Mouse (Mus musculus): ENCODE results near the gene Carhsp1. TPM values are rescaled to one million over a fixed set of nuclear protein-coding genes. Genes with fewer than 3 reads are reported as not detected.

Carhsp1 gene
- polyA plus RNA-seq, 1 experiment: 149 TPM

DNA sequence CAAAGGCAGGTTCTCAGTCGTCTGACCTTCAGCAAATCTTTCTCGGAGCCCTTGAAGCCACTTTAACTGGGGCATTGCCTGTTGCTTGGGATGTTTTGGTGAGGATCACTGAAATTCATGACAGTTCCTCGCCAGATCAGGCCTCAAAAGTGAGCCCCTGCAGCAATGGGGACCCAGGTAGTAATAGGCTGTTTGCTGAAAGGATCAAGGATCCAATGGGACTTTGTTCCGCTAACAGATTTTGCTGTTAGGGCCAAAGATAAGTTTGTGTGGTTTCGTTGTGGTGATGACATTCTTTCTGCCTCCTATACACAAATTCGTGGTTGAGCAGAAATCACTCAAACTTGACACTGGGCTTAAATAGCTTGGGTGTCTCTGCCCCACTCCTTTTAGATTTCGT, 33.8 kb downstream of the Carhsp1 start:
- no peak for TF ChIP-seq POLR2A (IDR thresholded peaks at IDR 0.05; ENCODE audit: borderline replicate concordance, extremely low read depth, insufficient read depth, insufficient read length, poor library complexity, severe bottlenecking)
- TF ChIP-seq CTCF (IDR thresholded peaks at IDR 0.05; ENCODE audit: borderline replicate concordance, extremely low read depth, insufficient read depth, insufficient read length): no peak
- DNase-seq (ENCODE audit: low read depth): no peak

DNA sequence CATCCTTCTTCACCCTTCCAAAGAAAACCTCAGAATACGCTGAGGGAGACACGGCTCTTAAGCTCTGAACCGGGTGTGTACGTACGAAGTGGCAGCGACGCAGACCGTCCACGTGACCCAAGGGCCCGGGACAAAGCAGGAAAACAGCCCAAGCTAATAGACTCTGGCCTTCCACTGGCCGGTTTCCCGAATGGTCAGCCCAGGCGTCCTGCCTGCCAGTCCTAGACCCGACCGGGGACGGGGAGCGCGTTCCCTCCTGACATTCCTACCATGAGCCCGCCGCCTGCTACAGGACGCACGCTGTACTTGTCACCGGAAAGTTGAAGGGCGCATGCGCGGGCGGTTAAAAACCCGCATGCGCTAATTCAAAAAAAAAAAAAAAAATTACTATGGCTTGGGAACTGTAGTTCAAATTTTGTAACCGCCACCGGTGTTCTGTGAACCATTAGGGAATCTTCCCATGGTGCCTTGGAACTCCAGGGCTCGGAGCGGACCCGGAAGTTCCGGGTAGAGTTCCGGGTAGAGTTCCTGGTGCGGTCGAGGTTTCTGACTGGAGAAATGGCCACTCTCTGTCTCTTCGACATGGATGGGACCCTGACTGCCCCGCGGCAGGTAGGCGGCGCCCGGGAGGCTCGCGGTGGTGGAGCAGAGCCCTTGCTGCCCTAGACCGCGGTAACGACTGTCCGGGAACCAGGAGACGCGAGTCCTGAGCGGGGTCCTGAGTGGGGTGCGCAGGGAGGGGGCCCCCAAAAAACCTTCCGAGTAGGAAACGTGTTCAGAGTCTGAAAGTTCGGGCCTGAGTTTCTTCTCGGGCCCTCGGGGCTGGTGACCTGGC, 34.5 kb downstream of the Carhsp1 start, which contains the start of the genes Pmm2 and Tmem186:
TSS of gene Pmm2 (plus strand) at position 458 of the 835 bp plus-strand sequence.
TSS of gene Tmem186 (minus strand) at position 496 of the 835 bp plus-strand sequence.
- DNase-seq (ENCODE audit: low read depth): peak; percentile 98
- TF ChIP-seq CTCF (IDR thresholded peaks at IDR 0.05; ENCODE audit: borderline replicate concordance, extremely low read depth, insufficient read depth, insufficient read length) (0 out of 2 replicates have a peak, but pooled peaks have one; percentile 2), POLR2A (IDR thresholded peaks at IDR 0.05; ENCODE audit: borderline replicate concordance, extremely low read depth, insufficient read depth, insufficient read length, poor library complexity, severe bottlenecking) (0 out of 2 replicates have a peak, but pooled peaks have one; percentile 11)

DNA sequence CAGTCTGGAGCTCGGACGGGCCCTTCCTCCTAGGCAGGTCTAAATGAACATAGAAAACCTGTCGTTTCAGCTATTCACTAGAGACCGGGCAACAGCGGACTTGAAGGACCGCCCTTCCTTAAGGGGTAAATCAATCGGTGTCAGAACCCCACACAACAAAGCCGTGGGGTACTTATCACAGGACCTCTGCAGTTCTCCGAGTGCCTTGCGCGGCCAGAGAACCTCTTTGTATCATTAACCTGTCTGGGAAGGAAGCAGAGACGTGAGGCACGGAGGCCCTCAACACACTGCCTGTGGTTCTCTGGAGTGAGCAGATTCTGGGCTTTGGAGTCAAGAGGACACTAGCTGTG, 35.1 kb downstream of the Carhsp1 start:
- no peak for TF ChIP-seq POLR2A (IDR thresholded peaks at IDR 0.05; ENCODE audit: borderline replicate concordance, extremely low read depth, insufficient read depth, insufficient read length, poor library complexity, severe bottlenecking)
- no peak for DNase-seq (ENCODE audit: low read depth)

DNA sequence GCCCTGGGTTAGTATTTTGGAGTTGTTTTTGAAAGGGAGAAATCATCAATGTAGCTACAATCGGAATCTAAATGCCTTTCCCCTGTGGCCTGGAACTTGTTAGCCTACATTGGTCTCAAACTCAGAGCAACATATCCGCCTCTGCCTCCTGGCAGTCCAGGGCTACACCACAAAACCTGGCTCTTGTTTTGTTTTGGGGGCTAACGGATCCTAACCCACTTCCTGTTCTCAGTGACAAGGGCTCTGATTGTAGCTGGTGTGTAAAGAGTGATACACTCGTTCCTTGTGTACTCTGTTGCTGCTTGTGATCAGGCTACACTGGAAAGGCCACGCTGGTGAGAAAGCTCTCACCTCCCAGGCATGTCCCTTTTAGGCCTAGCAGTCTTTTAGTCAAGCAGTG, 40.5 kb downstream of the Carhsp1 start:
- DNase-seq (ENCODE audit: low read depth): no peak
- no peak for TF ChIP-seq POLR2A (IDR thresholded peaks at IDR 0.05; ENCODE audit: borderline replicate concordance, extremely low read depth, insufficient read depth, insufficient read length, poor library complexity, severe bottlenecking)
- no peak for TF ChIP-seq CTCF (IDR thresholded peaks at IDR 0.05; ENCODE audit: borderline replicate concordance, extremely low read depth, insufficient read depth, insufficient read length)

DNA sequence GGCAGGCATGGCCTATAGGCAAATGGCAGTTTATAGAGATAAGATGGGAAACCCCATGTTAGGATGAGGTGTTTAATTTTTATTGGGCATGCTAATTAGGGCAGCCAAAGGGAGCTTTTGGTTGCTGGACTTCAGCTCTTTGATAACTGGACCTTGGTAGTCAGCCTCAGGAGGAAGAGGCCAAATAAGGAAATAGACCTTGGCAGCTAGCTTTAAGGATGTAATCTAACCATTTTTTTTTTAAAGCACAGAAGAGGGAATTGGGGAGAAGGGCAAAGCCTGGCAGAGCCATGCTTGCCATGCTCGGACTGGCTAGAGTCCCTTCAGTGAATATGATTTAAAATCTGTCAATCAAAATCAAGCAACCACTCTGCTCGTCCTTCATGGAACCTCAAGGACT, 41.5 kb downstream of the Carhsp1 start:
- TF ChIP-seq CTCF (IDR thresholded peaks at IDR 0.05; ENCODE audit: borderline replicate concordance, extremely low read depth, insufficient read depth, insufficient read length) (no peak), POLR2A (IDR thresholded peaks at IDR 0.05; ENCODE audit: borderline replicate concordance, extremely low read depth, insufficient read depth, insufficient read length, poor library complexity, severe bottlenecking) (no peak)
- DNase-seq (ENCODE audit: low read depth): no peak

DNA sequence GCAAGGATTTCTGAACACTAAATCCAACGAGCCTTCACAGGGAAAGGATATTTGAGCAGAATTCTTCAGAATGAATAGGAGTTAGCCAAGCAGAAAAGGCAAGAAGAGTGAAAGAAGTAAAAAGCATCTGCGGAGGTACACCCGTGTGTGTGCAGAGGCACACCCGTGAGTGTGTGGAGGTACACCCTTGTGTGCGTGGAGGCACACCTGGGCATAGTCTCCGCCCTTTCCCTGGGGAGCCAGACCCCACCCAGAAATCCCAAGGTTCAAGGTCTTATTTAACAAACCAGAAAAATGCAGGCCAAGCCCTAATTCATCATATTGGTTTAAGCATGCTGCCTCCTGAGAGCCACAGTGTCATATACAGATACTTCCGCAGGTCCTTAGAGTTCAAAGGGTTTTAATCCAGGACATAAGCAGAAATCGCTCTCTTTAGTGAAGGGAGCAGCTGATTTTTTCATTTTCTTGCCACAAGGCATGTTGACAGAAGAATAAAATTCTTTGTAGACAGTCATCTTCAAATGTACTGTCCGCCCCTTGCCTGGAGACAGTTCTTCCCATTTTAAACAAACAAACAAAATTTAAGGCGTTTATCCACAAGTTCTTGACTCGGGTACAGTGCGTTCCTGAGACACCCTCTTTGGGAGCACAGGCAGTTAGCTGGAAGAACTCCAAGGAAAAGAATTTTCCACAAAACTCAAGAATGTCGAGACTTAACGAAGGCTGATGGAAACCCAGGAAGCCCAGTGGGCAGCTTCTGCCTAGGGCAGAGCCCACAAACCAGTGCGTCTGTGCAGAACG, 51.4 kb downstream of the Carhsp1 start:
- no peak for DNase-seq (ENCODE audit: low read depth)
- no peak for TF ChIP-seq CTCF (IDR thresholded peaks at IDR 0.05; ENCODE audit: borderline replicate concordance, extremely low read depth, insufficient read depth, insufficient read length)
- TF ChIP-seq POLR2A (IDR thresholded peaks at IDR 0.05; ENCODE audit: borderline replicate concordance, extremely low read depth, insufficient read depth, insufficient read length, poor library complexity, severe bottlenecking): no peak

DNA sequence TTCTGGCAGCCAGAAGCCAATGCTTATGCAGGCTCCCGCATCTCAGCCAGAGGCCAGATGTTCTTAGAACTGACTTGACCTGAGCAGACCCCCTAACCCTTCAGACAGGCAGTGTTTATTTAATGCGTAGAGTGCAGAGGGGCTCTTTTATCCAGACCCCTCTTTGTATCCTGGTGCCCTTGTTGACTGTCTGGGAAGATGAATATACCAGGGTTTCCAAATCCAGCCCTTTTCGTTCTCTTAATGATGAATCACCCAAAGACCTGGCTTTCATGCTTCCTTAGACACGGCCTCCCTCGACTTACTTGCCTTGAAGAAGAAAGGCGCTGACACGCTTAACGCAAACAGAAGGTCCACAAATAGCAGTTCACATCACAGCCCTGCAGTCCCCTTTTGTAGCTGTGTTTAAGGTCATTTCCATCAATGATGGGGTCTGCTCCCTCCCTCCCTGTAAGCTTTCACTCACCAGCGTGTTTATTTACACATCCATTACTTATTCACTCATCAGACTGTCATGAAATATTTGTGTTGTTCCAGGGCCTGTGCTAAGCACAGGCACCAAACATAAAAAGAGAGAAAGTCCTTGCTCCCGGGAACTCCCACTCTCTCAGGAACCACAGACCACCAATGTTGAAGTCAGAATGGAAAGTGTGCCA, 52.2 kb downstream of the Carhsp1 start:
- TF ChIP-seq POLR2A (IDR thresholded peaks at IDR 0.05; ENCODE audit: borderline replicate concordance, extremely low read depth, insufficient read depth, insufficient read length, poor library complexity, severe bottlenecking): no peak
- no peak for TF ChIP-seq CTCF (IDR thresholded peaks at IDR 0.05; ENCODE audit: borderline replicate concordance, extremely low read depth, insufficient read depth, insufficient read length)
- DNase-seq (ENCODE audit: low read depth): peak; percentile 6

DNA sequence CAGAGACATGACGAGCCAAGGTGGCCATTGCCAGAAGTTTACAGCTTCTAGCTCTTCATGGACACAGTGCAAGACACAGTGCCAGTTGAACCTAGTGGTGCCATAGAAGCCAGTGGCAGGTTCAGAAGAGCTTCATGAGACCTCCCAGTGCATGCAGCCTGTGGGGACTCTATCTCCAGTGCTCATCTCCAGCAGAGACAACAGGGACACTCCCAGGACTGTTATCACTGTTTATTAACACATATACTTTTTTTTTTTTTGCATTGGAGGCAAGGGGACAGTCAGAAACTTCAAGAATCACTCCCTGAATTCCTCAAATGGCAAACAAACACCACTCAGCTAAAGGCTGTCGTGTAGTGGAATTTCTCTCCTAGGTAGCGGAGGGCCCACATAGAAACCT, 58.5 kb downstream of the Carhsp1 start:
- no peak for TF ChIP-seq CTCF (IDR thresholded peaks at IDR 0.05; ENCODE audit: borderline replicate concordance, extremely low read depth, insufficient read depth, insufficient read length)
- no peak for TF ChIP-seq POLR2A (IDR thresholded peaks at IDR 0.05; ENCODE audit: borderline replicate concordance, extremely low read depth, insufficient read depth, insufficient read length, poor library complexity, severe bottlenecking)
- DNase-seq (ENCODE audit: low read depth): no peak

DNA sequence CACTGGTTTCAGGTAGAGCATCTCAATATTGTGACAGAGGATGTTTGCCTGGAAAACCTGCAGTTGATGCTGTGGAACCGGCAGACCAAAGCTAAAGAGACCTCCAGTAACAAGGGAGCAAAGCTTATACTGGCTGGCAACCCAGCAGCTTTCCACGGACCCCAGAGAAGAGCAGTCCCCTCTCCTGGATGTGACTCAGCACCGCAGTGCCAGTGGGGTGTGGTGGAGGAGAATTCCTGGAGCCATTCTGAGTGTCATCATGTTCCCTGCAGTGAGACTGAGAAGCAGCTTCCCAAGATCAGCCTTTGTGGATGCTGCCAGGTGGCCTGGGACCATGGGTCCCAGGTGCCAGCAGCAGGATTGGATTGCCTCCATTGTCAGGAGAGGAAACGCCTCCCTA, 58.9 kb downstream of the Carhsp1 start:
- TF ChIP-seq POLR2A (IDR thresholded peaks at IDR 0.05; ENCODE audit: borderline replicate concordance, extremely low read depth, insufficient read depth, insufficient read length, poor library complexity, severe bottlenecking) (no peak), CTCF (IDR thresholded peaks at IDR 0.05; ENCODE audit: borderline replicate concordance, extremely low read depth, insufficient read depth, insufficient read length) (no peak)
- DNase-seq (ENCODE audit: low read depth): no peak

DNA sequence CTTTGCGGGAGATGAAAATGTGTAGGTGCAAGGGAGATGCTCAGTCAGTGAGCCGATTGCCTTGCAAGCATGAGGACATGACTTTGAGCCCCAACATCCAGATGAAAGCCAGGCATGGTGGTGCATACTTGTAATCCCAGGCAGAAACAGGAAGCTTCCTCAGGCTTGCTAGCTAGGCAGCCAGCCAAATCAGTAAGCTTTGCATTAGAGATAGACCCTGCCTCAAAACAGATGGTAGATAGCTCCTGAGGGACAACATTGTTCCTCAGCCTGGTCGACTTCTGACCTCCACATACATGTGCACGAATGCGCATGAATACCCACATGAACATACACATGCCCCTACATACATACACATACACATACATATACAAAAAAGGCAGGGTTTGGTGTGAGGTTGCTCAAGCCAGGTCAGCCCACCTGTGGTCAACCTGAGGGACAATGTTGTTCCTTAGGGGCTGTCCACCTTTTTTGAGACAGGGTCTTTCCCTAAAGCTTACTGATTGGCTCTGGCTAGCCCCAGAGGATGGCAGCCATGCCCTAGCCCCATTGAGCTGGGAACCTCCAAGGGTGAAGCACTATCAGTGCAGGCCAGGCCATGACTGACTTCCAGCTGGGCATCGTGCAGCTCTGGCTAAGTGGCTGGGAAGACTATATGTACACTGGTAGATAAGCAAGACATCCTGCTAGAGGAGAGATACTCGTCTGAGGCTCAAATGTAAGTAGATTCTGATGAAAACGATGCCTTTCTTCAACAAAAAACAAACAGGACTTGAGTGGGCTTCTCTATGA, 59.5 kb downstream of the Carhsp1 start:
- no peak for TF ChIP-seq POLR2A (IDR thresholded peaks at IDR 0.05; ENCODE audit: borderline replicate concordance, extremely low read depth, insufficient read depth, insufficient read length, poor library complexity, severe bottlenecking)
- TF ChIP-seq CTCF (IDR thresholded peaks at IDR 0.05; ENCODE audit: borderline replicate concordance, extremely low read depth, insufficient read depth, insufficient read length): no peak
- DNase-seq (ENCODE audit: low read depth): no peak
